Mouse (Mus musculus) intestine, embryonic 16.5 days (tissue): ENCODE results near the gene Ston1. TPM values are rescaled to one million over a fixed set of nuclear protein-coding genes. Genes with fewer than 3 reads are reported as not detected.

ENCODE experiments used
- ATAC-seq: fragments of 200-750 bp; cut with Nextera tagmentation; 2 replicates; pipeline ENCODE4 v1.8.0; 2017; ENCODE audit warnings: moderate TSS enrichment, moderate library complexity
- H3K27ac ChIP-seq: fragments of 300-500 bp; sonication (generic); 2 replicates; pipeline ENCODE4 v1.5.1; 2014; ENCODE audit warnings: mild to moderate bottlenecking, low read length
- H3K27me3 ChIP-seq: fragments of 300-500 bp; sonication (generic); replicated peaks from 2 replicates; pipeline ENCODE4 v1.6.1; 2014; ENCODE audit warnings: low read length, control low read depth, mixed read lengths; ENCODE audit not compliant: control insufficient read depth, insufficient read depth
- H3K36me3 ChIP-seq: fragments of 300-500 bp; sonication (generic); 2 replicates; pipeline ENCODE4 v1.6.1; 2014; ENCODE audit warnings: low read length, control low read depth; ENCODE audit not compliant: control insufficient read depth, insufficient read depth
- H3K4me1 ChIP-seq: fragments of 300-500 bp; sonication (generic); 2 replicates; pipeline ENCODE4 v1.6.1; 2014; ENCODE audit warnings: low read length, control low read depth, mixed read lengths; ENCODE audit not compliant: control insufficient read depth, insufficient read depth
- H3K4me2 ChIP-seq: fragments of 300-500 bp; sonication (generic); 2 replicates; pipeline ENCODE4 v1.6.1; 2014; ENCODE audit warnings: low read depth, low read length, control low read depth
- H3K4me3 ChIP-seq: fragments of 300-500 bp; sonication (generic); 2 replicates; pipeline ENCODE4 v1.5.1; 2014; ENCODE audit warnings: mild to moderate bottlenecking, low read length
- H3K9ac ChIP-seq: fragments of 300-500 bp; sonication (generic); 2 replicates; pipeline ENCODE4 v1.6.1; 2014; ENCODE audit warnings: low read depth, low read length
- H3K9me3 ChIP-seq: fragments of 300-500 bp; sonication (generic); 2 replicates; pipeline ENCODE4 v1.6.1; 2016; ENCODE audit warnings: low read length, control low read depth; ENCODE audit not compliant: control insufficient read depth
- WGBS: fragments of 180-500 bp; shearing (Covaris S2); extraction: QIAGEN DNeasy Blood & Tissue Kit; methylation state at CpG from one replicate; pipeline ENCODE4 v1.1.7; 2014; 5-methylcytosine and 5-hydroxymethylcytosine counted together
- polyA plus RNA-seq: library from polyadenylated mRNA; unstranded; fragments of >200 nt; fragmentation: Nextera tagmentation; extraction: Ambion mirVana; gene quantifications from 2 replicates; pipeline ENCODE4 v1.2.1, GENCODE M21; 2015

Gene Ston1
- polyA plus RNA-seq, 1 experiment from 2014 or later = 4.3 TPM

DNA sequence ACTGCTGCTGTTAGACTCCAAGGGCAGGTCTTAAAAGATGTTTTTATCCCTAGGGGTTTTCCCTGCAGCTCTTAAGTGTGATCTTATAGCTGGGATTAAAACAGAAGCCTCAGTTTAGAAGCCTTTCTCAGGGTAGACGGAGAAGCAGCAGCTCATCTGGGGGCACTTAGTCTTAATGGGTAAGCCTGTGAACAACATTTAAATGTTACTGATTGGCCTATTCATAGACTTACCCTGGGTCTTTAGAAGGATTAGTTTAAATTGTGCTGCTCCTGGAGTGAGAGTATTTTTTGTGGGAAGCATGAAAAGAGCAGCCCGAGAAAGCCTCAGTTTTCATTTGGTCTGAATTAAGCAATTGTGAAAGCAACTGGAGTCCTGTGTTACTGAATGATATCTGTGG, 72.4 kb downstream of the Ston1 start:
- H3K27ac ChIP-seq = no peak overlapping the region
- no peak overlapping the region for H3K4me2 ChIP-seq
- no peak overlapping the region for H3K4me3 ChIP-seq
- no peaks in the 10 kb centered on the region for H3K4me1 ChIP-seq
- H3K9me3 ChIP-seq = no peaks in the 10 kb centered on the region
- H3K36me3 ChIP-seq = no peaks in the 10 kb centered on the region
- no peaks in the 10 kb centered on the region for H3K27me3 ChIP-seq
- WGBS = 75% methylated on average over 2 of the region's 2 CpGs
- ATAC-seq = no peak
- H3K9ac ChIP-seq = no peak overlapping the region

DNA sequence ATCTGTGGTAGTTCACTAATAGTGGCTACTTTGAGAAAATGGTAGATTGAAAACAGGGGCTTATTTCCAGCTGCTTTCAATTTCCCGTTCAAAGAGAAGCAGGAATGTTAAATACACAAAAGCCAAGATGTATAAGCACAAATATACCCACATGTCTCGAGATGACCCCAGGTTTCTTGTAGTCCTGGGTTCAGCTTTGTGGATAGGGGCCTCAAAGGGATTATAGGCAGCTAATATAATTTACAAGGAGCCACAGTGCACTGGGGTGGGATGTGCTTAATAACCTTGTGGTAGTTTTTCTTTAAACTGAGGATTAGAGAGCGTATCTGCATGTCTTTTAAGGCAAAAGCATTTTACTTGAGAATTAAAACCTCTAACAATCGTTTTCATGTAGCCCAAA, 73.3 kb downstream of the Ston1 start:
- Histone ChIP-seq H3K36me3 (no peaks in the 10 kb centered on the region), H3K27ac (no peak overlapping the region), H3K9ac (no peak overlapping the region), H3K27me3 (no peaks in the 10 kb centered on the region), H3K4me3 (no peak overlapping the region), H3K9me3 (no peaks in the 10 kb centered on the region), H3K4me2 (no peak overlapping the region), H3K4me1 (no peaks in the 10 kb centered on the region)
- WGBS = 43% methylated on average over 4 of the region's 4 CpGs
- no peak for ATAC-seq

DNA sequence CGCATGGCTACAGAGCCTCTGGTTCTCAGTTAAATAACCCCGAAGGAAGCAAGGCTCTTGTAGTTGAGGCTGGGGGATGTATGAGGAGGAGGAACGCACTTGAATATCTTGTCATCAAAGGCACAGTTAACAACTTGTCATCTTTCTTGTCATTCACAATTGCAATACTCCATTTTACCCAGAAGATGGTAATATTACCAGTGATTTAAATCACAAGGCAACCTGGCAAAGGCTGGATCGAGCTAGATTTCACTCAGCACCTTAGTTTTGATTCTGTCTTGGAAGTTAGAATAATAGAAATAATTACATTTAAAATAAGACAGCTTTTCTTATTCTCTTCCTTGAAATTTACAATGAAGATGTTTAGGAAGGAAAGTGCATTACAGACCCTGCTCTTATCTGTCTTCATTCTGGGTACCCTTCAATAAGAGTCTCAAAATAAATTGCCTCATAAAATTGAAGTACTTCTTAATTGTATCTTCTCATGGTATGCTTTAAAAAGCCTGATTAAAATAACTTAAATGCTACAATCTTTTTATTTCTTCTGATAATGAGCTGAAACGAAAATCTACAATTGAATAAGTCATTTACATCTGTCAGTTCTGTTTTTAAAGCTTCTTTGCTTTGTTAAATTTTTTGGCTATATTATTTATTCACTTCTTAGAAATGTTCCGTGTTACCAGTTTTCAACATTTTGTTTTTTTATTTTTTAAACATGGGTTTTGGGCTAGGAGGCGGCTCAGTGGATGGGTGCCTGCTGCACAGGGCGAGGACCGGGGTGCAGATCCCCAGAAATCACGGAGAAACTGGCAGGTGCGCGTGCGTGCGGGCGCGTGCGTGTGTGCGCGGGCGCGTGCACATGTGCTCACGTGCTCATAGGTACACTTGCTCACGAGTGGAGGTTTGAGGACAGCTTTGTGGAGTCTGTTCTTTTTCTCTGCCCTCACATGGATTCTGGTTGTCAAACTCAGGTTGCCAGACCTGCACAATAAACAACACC, 78.1 kb downstream of the Ston1 start:
- Histone ChIP-seq H3K27me3 (no peaks in the 10 kb centered on the region), H3K9ac (no peak overlapping the region), H3K4me1 (no peaks in the 10 kb centered on the region), H3K4me2 (no peak overlapping the region), H3K9me3 (no peaks in the 10 kb centered on the region), H3K36me3 (no peaks in the 10 kb centered on the region), H3K27ac (no peak overlapping the region), H3K4me3 (no peak overlapping the region)
- WGBS = 90% methylated on average over 23 of the region's 23 CpGs
- ATAC-seq = no peak

DNA sequence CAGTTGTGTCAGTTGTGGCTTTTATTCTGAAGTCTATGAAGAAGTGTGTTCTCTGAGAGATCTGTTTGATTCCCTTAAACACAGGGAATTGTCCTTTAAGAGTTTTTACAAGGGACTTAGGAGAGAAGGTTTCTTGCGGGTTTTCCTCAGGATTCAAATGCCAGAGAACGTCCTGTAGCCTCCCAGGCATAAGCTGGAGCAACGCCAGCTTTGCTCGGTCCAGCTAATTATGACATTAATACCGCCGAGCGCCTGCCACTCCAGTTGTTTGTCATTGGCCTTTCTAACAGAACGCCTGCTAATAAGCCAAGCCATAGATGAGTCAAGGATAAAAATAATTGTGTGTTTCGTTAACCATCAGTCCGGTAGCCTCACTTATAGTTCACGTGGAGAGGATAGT, 90.7 kb downstream of the Ston1 start:
- Histone ChIP-seq H3K9ac (no peak overlapping the region), H3K27me3 (no peaks in the 10 kb centered on the region)

DNA sequence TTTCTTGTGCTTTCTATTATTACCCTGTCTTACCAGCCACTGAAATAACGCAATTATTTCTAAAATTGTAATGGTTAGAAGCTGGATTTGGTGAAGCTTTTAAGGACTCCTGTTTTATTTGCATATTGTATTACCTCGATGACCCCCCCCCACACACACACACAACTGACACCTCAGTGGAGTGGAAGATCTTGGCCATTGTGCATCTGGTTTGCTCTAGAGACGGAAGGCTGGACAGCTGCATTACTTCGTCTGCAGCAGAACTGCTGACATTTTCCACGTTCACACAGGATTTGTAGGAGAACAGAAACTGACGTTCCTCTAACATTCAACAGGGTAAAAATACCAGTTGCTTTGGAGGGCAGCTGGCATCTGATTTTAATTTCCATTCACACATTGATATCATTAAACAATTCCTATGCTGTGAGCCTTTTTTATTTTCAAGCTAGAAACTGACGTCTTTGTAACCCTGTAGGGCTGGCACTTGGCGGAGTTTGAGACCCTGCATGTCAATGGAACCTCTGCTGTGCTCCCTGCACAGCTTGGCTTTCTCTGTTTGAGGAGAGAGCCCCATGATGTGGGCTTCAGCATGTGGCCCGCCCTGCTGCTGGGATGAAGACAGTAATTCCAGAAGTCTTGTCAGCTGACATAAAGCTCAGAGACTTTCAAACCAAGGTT, 99.3 kb downstream of the Ston1 start:
- WGBS = 57% methylated on average over 9 of the region's 9 CpGs
- Histone ChIP-seq H3K9me3 (no peaks in the 10 kb centered on the region), H3K4me1 (peaks cover 3% of the 10 kb centered on the region), H3K4me3 (no peak overlapping the region), H3K27ac (no peak overlapping the region), H3K9ac (no peak overlapping the region), H3K27me3 (no peaks in the 10 kb centered on the region), H3K36me3 (no peaks in the 10 kb centered on the region), H3K4me2 (no peak overlapping the region)
- ATAC-seq = no peak; the same call in 1 of the 2 replicates

More for the DNA sequence above, 90.7 kb downstream of the Ston1 start:
- Histone ChIP-seq H3K36me3 (no peaks in the 10 kb centered on the region), H3K4me2 (no peak overlapping the region), H3K4me1 (no peaks in the 10 kb centered on the region), H3K27ac (no peak overlapping the region), H3K4me3 (no peak overlapping the region), H3K9me3 (no peaks in the 10 kb centered on the region)
- 72% methylated on average over 11 of the region's 11 CpGs for WGBS
- no peak for ATAC-seq

DNA sequence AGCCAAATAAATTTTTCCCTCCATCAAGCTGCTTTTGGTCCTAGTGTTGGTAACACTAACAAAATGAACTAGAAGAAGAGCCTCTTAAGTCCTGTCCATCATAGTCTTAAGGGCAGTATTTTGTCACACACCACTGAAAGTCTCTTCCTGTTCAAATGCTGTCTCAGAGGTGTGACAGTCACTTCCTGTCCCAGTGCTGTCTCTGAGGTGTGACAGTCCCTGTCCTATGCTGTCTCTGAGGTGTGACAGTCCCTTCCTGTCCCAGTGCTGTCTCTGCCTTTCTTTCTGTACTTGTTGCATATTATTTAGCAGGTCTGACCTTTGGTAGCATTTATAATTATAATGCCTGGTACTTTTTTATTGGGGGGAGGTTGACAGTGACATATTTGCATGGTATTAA, 103.4 kb downstream of the Ston1 start:
- Histone ChIP-seq H3K4me1 (peaks cover 13% of the 10 kb centered on the region), H3K4me2 (no peak overlapping the region), H3K36me3 (no peaks in the 10 kb centered on the region), H3K27me3 (no peaks in the 10 kb centered on the region), H3K9ac (no peak overlapping the region), H3K9me3 (no peaks in the 10 kb centered on the region), H3K4me3 (no peak overlapping the region), H3K27ac (no peak overlapping the region)
- no peak for ATAC-seq

DNA sequence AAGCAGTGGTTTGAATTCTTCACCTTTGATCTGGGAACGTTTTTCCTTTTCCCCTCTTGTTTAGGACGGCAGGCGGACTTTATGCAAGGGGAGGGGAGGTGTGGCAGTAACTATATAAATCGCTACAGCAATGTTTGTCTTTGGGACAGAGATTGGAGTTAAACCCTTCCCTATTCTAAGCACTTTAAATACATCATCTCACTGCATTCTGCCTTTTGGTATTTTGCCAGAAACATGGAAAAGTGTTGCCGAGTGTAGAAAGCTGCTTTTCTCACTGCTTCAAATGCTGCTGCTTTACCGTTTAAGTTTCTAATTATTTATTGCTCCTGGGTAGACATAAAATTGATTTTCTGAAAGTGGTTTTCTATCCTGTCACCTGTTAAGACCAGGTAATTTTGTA, 104.9 kb downstream of the Ston1 start:
- Histone ChIP-seq H3K4me1 (peaks cover 10% of the 10 kb centered on the region), H3K4me2 (peak overlapping the region; percentile 40), H3K9ac (no peak overlapping the region), H3K27ac (no peak overlapping the region), H3K27me3 (no peaks in the 10 kb centered on the region), H3K9me3 (no peaks in the 10 kb centered on the region), H3K36me3 (no peaks in the 10 kb centered on the region), H3K4me3 (no peak overlapping the region)
- no peak for ATAC-seq
- WGBS = 13% methylated on average over 6 of the region's 6 CpGs

DNA sequence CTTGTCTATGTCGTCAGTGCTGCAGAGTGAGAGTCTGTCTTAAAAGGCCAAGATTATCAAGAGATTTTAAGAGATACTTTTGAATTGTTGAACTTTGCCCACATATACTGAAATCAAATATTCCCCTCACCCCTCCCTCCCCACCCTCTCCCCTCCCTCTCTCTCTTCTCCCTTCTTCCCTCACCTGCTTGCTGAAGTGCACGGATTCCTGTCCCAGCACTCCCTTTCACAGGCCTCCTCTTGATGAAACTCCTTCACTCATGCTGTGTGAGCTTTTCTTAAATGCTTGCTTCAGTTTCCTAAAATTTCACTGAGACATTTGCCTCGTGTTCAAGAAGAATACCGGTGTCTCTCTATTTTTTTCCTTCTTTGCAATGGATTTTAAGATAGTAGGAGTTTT, 105.6 kb downstream of the Ston1 start:
- no peak overlapping the region for H3K4me3 ChIP-seq
- H3K27ac ChIP-seq = no peak overlapping the region
- H3K4me2 ChIP-seq = no peak overlapping the region
- H3K9ac ChIP-seq = no peak overlapping the region
- H3K27me3 ChIP-seq = no peaks in the 10 kb centered on the region
- H3K9me3 ChIP-seq = no peaks in the 10 kb centered on the region
- H3K4me1 ChIP-seq = peaks cover 10% of the 10 kb centered on the region
- H3K36me3 ChIP-seq = no peaks in the 10 kb centered on the region
- WGBS = 36% methylated on average over 4 of the region's 4 CpGs
- ATAC-seq = no peak

DNA sequence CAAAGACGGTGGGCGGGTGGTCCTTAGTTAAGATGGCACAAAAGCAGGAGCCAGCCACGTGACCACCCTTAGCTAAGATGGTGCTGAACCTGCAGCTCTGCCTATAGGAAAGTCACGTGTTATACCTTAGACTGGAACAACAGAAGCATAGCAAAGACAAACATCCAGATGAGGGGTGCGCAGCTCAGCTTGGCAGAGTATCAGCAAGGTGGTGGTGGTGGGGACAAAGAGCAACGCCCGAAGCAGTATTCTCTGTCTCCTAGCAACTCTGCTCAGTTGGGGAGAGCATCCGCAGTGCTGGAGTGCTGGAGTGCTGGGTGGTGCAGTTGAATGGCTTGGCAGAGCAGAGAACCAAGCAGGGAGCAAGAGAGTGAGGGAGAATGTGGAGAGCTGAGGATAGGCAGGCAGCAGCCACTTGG, 108.8 kb downstream of the Ston1 start:
- H3K27ac ChIP-seq = no peak overlapping the region
- H3K4me3 ChIP-seq = no peak overlapping the region
- H3K9ac ChIP-seq = no peak overlapping the region
- 49% methylated on average over 8 of the region's 8 CpGs for WGBS
- no peaks in the 10 kb centered on the region for H3K9me3 ChIP-seq
- no peak overlapping the region for H3K4me2 ChIP-seq
- no peaks in the 10 kb centered on the region for H3K36me3 ChIP-seq
- H3K4me1 ChIP-seq = peaks cover 10% of the 10 kb centered on the region
- H3K27me3 ChIP-seq = no peaks in the 10 kb centered on the region
- no peak for ATAC-seq
